In the genomic region with DNA sequence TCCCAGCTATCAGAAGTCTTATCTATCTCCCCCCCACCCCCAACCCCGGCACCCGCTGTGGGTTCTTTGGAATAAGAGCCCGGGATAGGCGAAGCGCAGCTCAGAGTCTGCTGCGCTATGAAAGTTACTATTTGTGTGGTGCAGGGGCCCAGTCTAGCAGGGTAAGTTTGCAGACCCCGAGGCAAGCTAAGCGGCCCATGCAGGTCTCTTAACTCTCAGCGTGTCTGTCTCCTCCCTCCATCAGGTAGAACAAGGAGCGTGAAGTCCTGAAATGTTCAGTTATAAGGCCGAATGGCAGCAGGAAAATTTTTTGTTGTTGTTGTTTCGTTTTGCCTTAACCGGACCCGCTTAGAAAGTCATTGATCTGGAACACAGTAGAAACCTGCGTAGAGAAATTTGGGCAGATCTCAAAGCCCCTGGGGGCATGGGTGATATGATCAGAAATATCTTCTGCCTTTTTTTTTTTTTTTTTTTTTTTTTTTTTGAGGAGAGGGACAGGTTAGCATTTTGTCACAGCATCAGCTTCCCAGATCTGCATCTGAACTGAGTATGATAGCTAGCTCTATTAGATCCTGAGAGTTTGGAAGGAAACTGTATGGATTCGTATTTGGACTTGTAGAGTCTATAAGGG, we compare ENCODE assay signal across 11 mouse cellular contexts. TPM values are rescaled to one million over a fixed set of nuclear protein-coding genes. Genes with fewer than 3 reads are reported as not detected.
DNase-seq lines count a peak whose midpoint lies in the region; ATAC-seq and TF ChIP-seq lines count a peak whose summit lies in the region.
"Had no signal": no experiment of that assay in that cellular context is flagged by ENCODE, and none has a peak within 500 bp of the region (broad histone marks: within the 10 kb centered on the region; RNA-seq: fewer than 3 reads in every experiment).

No protein-coding gene starts in this region.

- H3K4me1 ChIP-seq in forebrain, embryonic 12.5 days, result peaks cover 20% of the 10 kb centered on the region
- peaks cover 13% of the 10 kb centered on the region for H3K4me1 ChIP-seq in forebrain, embryonic 15.5 days
- H3K4me1 ChIP-seq in kidney, embryonic 16.5 days (ENCODE audit: insufficient read depth, low read length), result peaks cover 7% of the 10 kb centered on the region
- H3K4me1 ChIP-seq in limb, embryonic 13.5 days, result peaks cover 65% of the 10 kb centered on the region

- H3K4me2 ChIP-seq in forebrain, embryonic 12.5 days, result peak overlapping the region; percentile 60; the same call in 1 of the 2 replicates
- H3K4me2 ChIP-seq in forebrain, embryonic 15.5 days (replicated peaks), result no peak overlapping the region
- H3K4me2 ChIP-seq in kidney, embryonic 16.5 days (replicated peaks; ENCODE audit: low read depth, low read length), result no peak overlapping the region
- peak overlapping the region; percentile 77 for H3K4me2 ChIP-seq in limb, embryonic 13.5 days (replicated peaks)

- no peak; the same call in 1 of the 2 replicates for ATAC-seq in forebrain, embryonic 12.5 days (ENCODE audit: low FRiP score)
- ATAC-seq in forebrain, embryonic 15.5 days (replicated peaks), result no peak
- 0 out of 2 replicates have a peak, but pooled peaks have one; percentile 15 for ATAC-seq in kidney, embryonic 16.5 days (ENCODE audit: low FRiP score, low TSS enrichment)
- ATAC-seq in limb, embryonic 13.5 days (ENCODE audit: low FRiP score, low read depth), result no peak

- no peaks in the 10 kb centered on the region for H3K36me3 ChIP-seq in forebrain, embryonic 12.5 days (replicated peaks)
- H3K36me3 ChIP-seq in forebrain, embryonic 15.5 days, result no peaks in the 10 kb centered on the region
- H3K36me3 ChIP-seq in kidney, embryonic 16.5 days (ENCODE audit: insufficient read depth, low read length), result no peaks in the 10 kb centered on the region
- H3K36me3 ChIP-seq in limb, embryonic 13.5 days, result no peaks in the 10 kb centered on the region; the same call in 1 of the 2 replicates

- no peaks in the 10 kb centered on the region for H3K9me3 ChIP-seq in forebrain, embryonic 12.5 days
- H3K9me3 ChIP-seq in forebrain, embryonic 15.5 days, result no peaks in the 10 kb centered on the region
- H3K9me3 ChIP-seq in kidney, embryonic 16.5 days (ENCODE audit: low read length), result no peaks in the 10 kb centered on the region
- no peaks in the 10 kb centered on the region for H3K9me3 ChIP-seq in limb, embryonic 13.5 days

- no peak for TF ChIP-seq CTCF in layer of hippocampus, adult 2 months (conservative IDR thresholded peaks at IDR 0.05)

- under 1% methylated on average over 16 of the region's 16 CpGs for WGBS in forebrain, embryonic 12.5 days
- WGBS in forebrain, embryonic 15.5 days, result 3% methylated on average over 16 of the region's 16 CpGs
- under 1% methylated on average over 16 of the region's 16 CpGs for WGBS in kidney, embryonic 16.5 days
- 3% methylated on average over 16 of the region's 16 CpGs for WGBS in limb, embryonic 13.5 days

- no peak overlapping the region for H3K9ac ChIP-seq in forebrain, embryonic 12.5 days
- H3K9ac ChIP-seq in forebrain, embryonic 15.5 days (replicated peaks), result no peak overlapping the region
- H3K9ac ChIP-seq in kidney, embryonic 16.5 days (replicated peaks; ENCODE audit: low read length), result no peak overlapping the region
- H3K9ac ChIP-seq in limb, embryonic 13.5 days, result peak overlapping the region; percentile 57

- no peak overlapping the region for H3K27ac ChIP-seq in forebrain, embryonic 12.5 days
- no peak overlapping the region for H3K27ac ChIP-seq in forebrain, embryonic 15.5 days (replicated peaks)
- no peak overlapping the region for H3K27ac ChIP-seq in kidney, embryonic 16.5 days (ENCODE audit: low read length)
- H3K27ac ChIP-seq in limb, embryonic 13.5 days, result peak overlapping the region; percentile 99
- no peak overlapping the region for H3K27ac ChIP-seq in layer of hippocampus, adult 2 months

- H3K4me3 ChIP-seq in forebrain, embryonic 12.5 days (replicated peaks), result no peak overlapping the region
- no peak overlapping the region for H3K4me3 ChIP-seq in forebrain, embryonic 15.5 days
- no peak overlapping the region for H3K4me3 ChIP-seq in kidney, embryonic 16.5 days (ENCODE audit: low read length)
- peak overlapping the region; percentile 80 for H3K4me3 ChIP-seq in limb, embryonic 13.5 days
- H3K4me3 ChIP-seq in layer of hippocampus, adult 2 months, result no peak overlapping the region

- no peak for DNase-seq in kidney, adult 8-10 months
- DNase-seq in adipocyte (ENCODE audit: low spot score), result peak; percentile 10
- no peak for DNase-seq in layer of hippocampus, adult 2 months (ENCODE audit: low spot score in 2 of 2)
- DNase-seq in layer of hippocampus, postnatal 10 days (ENCODE audit: low spot score in 2 of 2), result no peak
- DNase-seq: cerebellum, postnatal 36 days; heart, postnatal 14 days; left cerebral cortex, postnatal 4 days had no signal

- peaks cover 99% of the 10 kb centered on the region for H3K27me3 ChIP-seq in forebrain, embryonic 12.5 days
- H3K27me3 ChIP-seq in forebrain, embryonic 15.5 days, result peaks cover 91% of the 10 kb centered on the region
- H3K27me3 ChIP-seq in kidney, embryonic 16.5 days (ENCODE audit: insufficient read depth, low read length), result peaks cover 95% of the 10 kb centered on the region
- peaks cover 23% of the 10 kb centered on the region for H3K27me3 ChIP-seq in limb, embryonic 13.5 days

RNA-seq across cellular contexts. Expression of gene Tbx15, which starts 12.4 kb away (rescaled TPM):
- polyA plus RNA-seq in forebrain, embryonic 12.5 days (2016; fragmentation: Nextera tagmentation; extraction: Ambion mirVana), result 2.4 and 2.6 TPM in 2 replicates
- 0.56 and 0.69 TPM in 2 replicates for polyA plus RNA-seq in forebrain, embryonic 15.5 days (2015; fragmentation: Nextera tagmentation; extraction: Ambion mirVana)
- polyA plus RNA-seq in kidney, embryonic 16.5 days (2015; fragmentation: Nextera tagmentation; extraction: Ambion mirVana), result 0.09 and 0.19 TPM in 2 replicates
- polyA plus RNA-seq in limb, embryonic 13.5 days (2015; fragmentation: Nextera tagmentation; extraction: Ambion mirVana), result 26.3 and 28.0 TPM in 2 replicates
- total RNA-seq in layer of hippocampus, adult 2 months (2021), result under 1 TPM; 0.44 to 0.81 TPM
- under 1 TPM; 0.80 to 0.91 TPM for total RNA-seq in layer of hippocampus, postnatal 10 days (2021)

Comparison
In these comparisons a context has a peak if more than half of its experiments do, and no peak if none do; other contexts are left out.
1. H3K4me2 ChIP-seq: peak in forebrain, embryonic 12.5 days (single experiment) and limb, embryonic 13.5 days (single experiment); none in forebrain, embryonic 15.5 days (single experiment) and kidney, embryonic 16.5 days (single experiment).